19 mouse cellular contexts compared by ENCODE assay signal in the genomic region with DNA sequence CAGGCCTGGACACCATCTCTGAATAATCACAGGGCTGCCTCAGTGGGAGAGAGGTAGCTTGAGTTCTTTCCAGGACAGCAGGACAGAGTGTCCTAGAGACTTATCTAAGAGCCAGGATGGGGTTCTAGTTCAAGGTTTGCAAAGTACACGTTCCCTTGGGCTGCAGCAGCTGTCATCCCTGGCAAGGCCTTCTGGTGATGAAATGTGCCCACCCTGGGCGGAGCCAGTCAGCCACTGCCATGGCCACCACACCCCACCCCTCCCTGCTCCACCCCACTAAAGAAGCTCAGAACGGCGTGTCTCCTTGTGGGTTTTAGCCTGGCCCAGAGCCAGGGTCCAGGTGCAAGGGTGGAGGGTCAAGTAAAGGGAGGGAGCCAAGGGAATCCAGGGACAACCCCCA. TPM values are rescaled to one million over a fixed set of nuclear protein-coding genes. Genes with fewer than 3 reads are reported as not detected.
DNase-seq lines count a peak whose midpoint lies in the region; ATAC-seq and TF ChIP-seq lines count a peak whose summit lies in the region.
"Had no signal": no experiment of that assay in that cellular context is flagged by ENCODE, and none has a peak within 500 bp of the region (broad histone marks: within the 10 kb centered on the region; RNA-seq: fewer than 3 reads in every experiment).

No protein-coding gene starts in this region.

- H3K4me3 ChIP-seq in intestine, postnatal 0 days (ENCODE audit: low read depth, low read length), result no peak overlapping the region
- no peak overlapping the region for H3K4me3 ChIP-seq in intestine, embryonic 16.5 days (ENCODE audit: low read length)
- H3K4me3 ChIP-seq in heart, embryonic 11.5 days (ENCODE audit: low read depth, low read length), result no peak overlapping the region
- H3K4me3 ChIP-seq: erythroblast, embryonic 14.5 days; heart, adult 2 months; liver, embryonic 15.5 days had no signal

- H3K27ac ChIP-seq in intestine, postnatal 0 days (ENCODE audit: low read depth, low read length), result peak overlapping the region; percentile 94
- no peak overlapping the region; the same call in 1 of the 2 replicates for H3K27ac ChIP-seq in intestine, embryonic 16.5 days (ENCODE audit: low read length)
- no peak overlapping the region for H3K27ac ChIP-seq in heart, embryonic 11.5 days (ENCODE audit: low read depth, low read length)
- H3K27ac ChIP-seq: heart, adult 2 months; liver, embryonic 15.5 days had no signal

- H3K9me3 ChIP-seq in intestine, postnatal 0 days (ENCODE audit: control insufficient read depth), result no peaks in the 10 kb centered on the region
- H3K9me3 ChIP-seq in intestine, embryonic 16.5 days (ENCODE audit: control insufficient read depth, low read length), result no peaks in the 10 kb centered on the region
- H3K9me3 ChIP-seq in heart, embryonic 11.5 days (replicated peaks; ENCODE audit: control insufficient read depth, low read length), result no peaks in the 10 kb centered on the region
- H3K9me3 ChIP-seq: liver, embryonic 15.5 days had no signal

- peak; percentile 22 for ATAC-seq in intestine, postnatal 0 days
- ATAC-seq in intestine, embryonic 16.5 days, result no peak
- ATAC-seq in heart, embryonic 11.5 days (replicated peaks; ENCODE audit: insufficient number of reproducible peaks, low FRiP score, low TSS enrichment), result no peak

- peak; percentile 46 for DNase-seq in 3134 (ENCODE audit: extremely low read depth, insufficient read length, low spot score)
- DNase-seq in adrenal gland, postnatal 10 days, result peak; percentile 60
- DNase-seq in kidney, postnatal 25 days, result peak; percentile 78 to 96
- DNase-seq in right cerebral cortex, adult 2 months (ENCODE audit: low spot score in 2 of 2), result no peak
- no peak for DNase-seq in thymus, postnatal 10 days (ENCODE audit: low spot score in 2 of 2)
- DNase-seq: cerebellum, adult 8-10 months; heart, adult 2 months; heart, postnatal 14 days; layer of hippocampus, adult 9-11 months; right cerebral cortex, adult 18-20 months; thymus, postnatal 25 days had no signal

- H3K9ac ChIP-seq in intestine, postnatal 0 days (ENCODE audit: low read depth, low read length), result no peak overlapping the region
- H3K9ac ChIP-seq in intestine, embryonic 16.5 days (ENCODE audit: low read depth, low read length), result no peak overlapping the region
- no peak overlapping the region for H3K9ac ChIP-seq in heart, embryonic 11.5 days (ENCODE audit: low read depth, low read length)
- H3K9ac ChIP-seq: liver, embryonic 15.5 days had no signal

- 27% methylated on average over 4 of the region's 4 CpGs for WGBS in intestine, postnatal 0 days
- WGBS in intestine, embryonic 16.5 days, result 45% methylated on average over 4 of the region's 4 CpGs
- 62% methylated on average over 4 of the region's 4 CpGs for WGBS in heart, embryonic 11.5 days (ENCODE audit: insufficient replicate concordance)

- H3K27me3 ChIP-seq in intestine, postnatal 0 days (replicated peaks; ENCODE audit: control insufficient read depth, insufficient read depth, low read length), result no peaks in the 10 kb centered on the region
- no peaks in the 10 kb centered on the region for H3K27me3 ChIP-seq in intestine, embryonic 16.5 days (replicated peaks; ENCODE audit: control insufficient read depth, insufficient read depth, low read length)
- H3K27me3 ChIP-seq in heart, embryonic 11.5 days (ENCODE audit: control insufficient read depth, insufficient read depth, low read length), result no peaks in the 10 kb centered on the region
- H3K27me3 ChIP-seq: liver, embryonic 15.5 days had no signal

- no peaks in the 10 kb centered on the region for H3K36me3 ChIP-seq in intestine, postnatal 0 days (ENCODE audit: control insufficient read depth, insufficient read depth)
- H3K36me3 ChIP-seq in intestine, embryonic 16.5 days (ENCODE audit: control insufficient read depth, insufficient read depth, low read length), result no peaks in the 10 kb centered on the region
- H3K36me3 ChIP-seq in heart, embryonic 11.5 days (ENCODE audit: control insufficient read depth, insufficient read depth, low read length), result no peaks in the 10 kb centered on the region
- H3K36me3 ChIP-seq: liver, embryonic 15.5 days had no signal

- no peak for TF ChIP-seq CTCF in intestine, postnatal 0 days (IDR thresholded peaks at IDR 0.05; ENCODE audit: low read depth)

- H3K4me2 ChIP-seq in intestine, postnatal 0 days (replicated peaks; ENCODE audit: low read depth), result no peak overlapping the region
- no peak overlapping the region for H3K4me2 ChIP-seq in intestine, embryonic 16.5 days (ENCODE audit: low read depth, low read length)
- H3K4me2 ChIP-seq in heart, embryonic 11.5 days, result no peak overlapping the region
- H3K4me2 ChIP-seq: liver, embryonic 15.5 days had no signal

- peaks cover 12% of the 10 kb centered on the region for H3K4me1 ChIP-seq in intestine, postnatal 0 days (replicated peaks; ENCODE audit: control insufficient read depth, insufficient read depth, low read length)
- peaks cover 34% of the 10 kb centered on the region for H3K4me1 ChIP-seq in intestine, embryonic 16.5 days (ENCODE audit: control insufficient read depth, insufficient read depth, low read length)
- H3K4me1 ChIP-seq in heart, embryonic 11.5 days (ENCODE audit: control insufficient read depth, insufficient read depth, low read length), result peaks cover 8% of the 10 kb centered on the region
- H3K4me1 ChIP-seq: liver, embryonic 15.5 days had no signal

RNA-seq across cellular contexts. Expression of a gene that starts 40.7 kb away (rescaled TPM):
- polyA plus RNA-seq in intestine, postnatal 0 days (2015; fragmentation: Nextera tagmentation; extraction: Ambion mirVana), result 0.68 and 1.1 TPM in 2 replicates
- 5.6 and 5.7 TPM in 2 replicates for polyA plus RNA-seq in intestine, embryonic 16.5 days (2015; fragmentation: Nextera tagmentation; extraction: Ambion mirVana)
- total RNA-seq in adrenal gland, postnatal 10 days (2021), result not detected
- not detected in 2 replicates for polyA plus RNA-seq in heart, embryonic 11.5 days (2014; fragmentation: Nextera tagmentation; extraction: Ambion mirVana)
- total RNA-seq: heart, adult 2 months; heart, postnatal 14 days; left cerebral cortex, postnatal 36 days; MEL had no signal
- polyA plus RNA-seq: heart, adult 2 months; neural tube, embryonic 14.5 days had no signal

RNA-seq across cellular contexts. Expression of a gene that starts 46.7 kb away (rescaled TPM):
- 10.0 and 10.9 TPM in 2 replicates for polyA plus RNA-seq in intestine, postnatal 0 days (2015; fragmentation: Nextera tagmentation; extraction: Ambion mirVana)
- polyA plus RNA-seq in intestine, embryonic 16.5 days (2015; fragmentation: Nextera tagmentation; extraction: Ambion mirVana), result 10.7 and 10.9 TPM in 2 replicates
- 1 to 10 TPM; 4.0 to 9.3 TPM for total RNA-seq in adrenal gland, postnatal 10 days (2021)
- 2.2 and 2.9 TPM in 2 replicates for polyA plus RNA-seq in heart, embryonic 11.5 days (2014; fragmentation: Nextera tagmentation; extraction: Ambion mirVana)

Comparison
In these comparisons a context has a peak if more than half of its experiments do, and no peak if none do; other contexts are left out.
1. DNase-seq: peak in 3134 (single experiment), adrenal gland, postnatal 10 days (single experiment) and kidney, postnatal 25 days (2 of 2); none in right cerebral cortex, adult 2 months (0 of 2) and thymus, postnatal 10 days (0 of 2).